Mouse (Mus musculus) lung, postnatal 0 days (tissue): ENCODE data around the gene Acss3.

Experiments used
- CTCF ChIP-seq: IDR thresholded peaks from 2 replicates; pipeline ENCODE4 v1.5.1; 2016; ENCODE audit warnings: antibody characterized with exemption, mild to moderate bottlenecking
- EP300 ChIP-seq: IDR thresholded peaks from 2 replicates; pipeline ENCODE4 v1.6.1; 2016; ENCODE audit warnings: antibody characterized with exemption, mild to moderate bottlenecking, control low read depth

- TF ChIP-seq CTCF: no peak
- no peak for TF ChIP-seq EP300
These were observed 48.7 kb upstream of the Acss3 start for GRCm38 (mm10) chr10:107172003-107172689.
